Mouse (Mus musculus) E14TG2a.4 (cell line): ENCODE results near the gene Smtnl2.

Experiments
- CTCF ChIP-seq: conservative IDR thresholded peaks from 2 replicates; pipeline ENCODE4 v1.5.1; 2014; ENCODE audit warnings: low read length
- NANOG ChIP-seq: IDR thresholded peaks from 2 replicates; pipeline ENCODE4 v1.6.1; 2014; ENCODE audit warnings: borderline replicate concordance, low read length, mixed read lengths
- POU5F1 ChIP-seq: IDR thresholded peaks from 2 replicates; pipeline ENCODE4 v1.6.1; 2014; ENCODE audit warnings: low read length, borderline replicate concordance

DNA sequence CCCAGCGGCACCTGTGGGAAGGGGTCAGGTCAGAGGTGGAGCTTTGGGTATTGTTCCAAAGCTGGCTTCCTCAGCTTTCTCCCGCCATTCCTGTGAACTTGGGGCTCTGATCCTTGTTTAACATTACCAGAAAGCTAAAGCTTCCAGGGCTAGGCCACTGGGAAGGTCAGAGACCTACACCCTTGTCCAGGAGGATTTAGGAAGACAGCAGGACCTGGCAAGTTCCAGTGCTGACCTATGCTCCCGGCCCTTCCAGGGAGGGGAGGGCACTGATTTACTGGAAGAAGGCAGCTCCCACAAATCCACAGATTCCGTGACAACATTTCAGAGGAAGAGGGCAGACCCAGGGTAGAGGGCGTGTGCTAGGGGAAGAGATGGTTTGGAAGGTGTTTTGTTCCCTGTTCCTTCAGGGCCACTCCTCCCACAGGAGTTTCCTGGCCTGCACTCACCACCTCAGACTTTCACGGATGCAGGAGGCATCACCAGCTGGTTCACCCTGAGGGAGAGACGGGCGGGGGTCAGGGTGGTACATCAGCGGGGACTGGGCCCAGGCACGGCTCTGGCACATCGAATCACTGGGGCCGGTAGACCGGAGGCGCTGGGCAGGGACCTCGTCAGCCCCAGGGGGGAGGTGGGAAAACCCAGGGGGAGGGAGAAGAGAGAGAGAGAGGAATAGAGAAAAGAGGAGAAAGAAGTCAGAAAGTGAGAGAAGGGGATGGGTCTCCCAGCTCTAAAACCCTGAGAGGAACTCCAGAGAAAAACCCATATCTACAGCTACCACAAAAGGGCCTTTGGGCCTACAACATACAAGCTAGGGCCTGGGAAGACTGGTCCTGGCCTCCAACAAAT lies 41.8 kb upstream of the Smtnl2 start:
- TF ChIP-seq CTCF (no peak), NANOG (no peak), POU5F1 (no peak)
